ENCODE assay signal across 23 mouse cellular contexts in genomic region chr6:71153486-71153885, GRCm38 (mm10). TPM values are rescaled to one million over a fixed set of nuclear protein-coding genes. Genes with fewer than 3 reads are reported as not detected.
"Had no signal": no experiment of that assay in that cellular context is flagged by ENCODE, and none has a peak within 500 bp of the region (broad histone marks: within the 10 kb centered on the region; RNA-seq: fewer than 3 reads in every experiment).

No protein-coding gene starts in this region.

- H3K36me3 ChIP-seq: lung, embryonic 15.5 days; midbrain, embryonic 12.5 days; neural tube, embryonic 13.5 days; neural tube, embryonic 15.5 days had no signal

- H3K4me2 ChIP-seq: lung, embryonic 15.5 days; midbrain, embryonic 12.5 days; neural tube, embryonic 13.5 days; neural tube, embryonic 15.5 days had no signal

- H3K27me3 ChIP-seq: lung, embryonic 15.5 days; midbrain, embryonic 12.5 days; neural tube, embryonic 13.5 days; neural tube, embryonic 15.5 days had no signal

- H3K9ac ChIP-seq: liver, postnatal 0 days; lung, embryonic 15.5 days; midbrain, embryonic 12.5 days; neural tube, embryonic 13.5 days; neural tube, embryonic 15.5 days had no signal

- H3K4me3 ChIP-seq: lung, embryonic 15.5 days; megakaryocyte, embryonic 14.5 days; midbrain, embryonic 12.5 days; myocyte; neural tube, embryonic 13.5 days; neural tube, embryonic 15.5 days had no signal

- H3K27ac ChIP-seq: lung, embryonic 15.5 days; macrophage; midbrain, embryonic 12.5 days; neural tube, embryonic 13.5 days; neural tube, embryonic 15.5 days had no signal

- DNase-seq: liver, postnatal 0 days; lung, adult 2 months; lung, postnatal 14 days; lung, postnatal 36 days; midbrain, embryonic 14.5 days; retina, postnatal 1 day; right cerebral cortex, adult 18-20 months; right cerebral cortex, postnatal 25 days; right cerebral cortex, postnatal 4 days; spleen, adult 18-20 months; thymus, adult 18-20 months; thymus, postnatal 14 days; thymus, postnatal 36 days had no signal

- ATAC-seq: liver, postnatal 0 days; lung, postnatal 0 days; midbrain, embryonic 16.5 days had no signal

- H3K9me3 ChIP-seq: lung, embryonic 15.5 days; megakaryocyte, embryonic 14.5 days; midbrain, embryonic 12.5 days; neural tube, embryonic 13.5 days; neural tube, embryonic 15.5 days had no signal

- H3K4me1 ChIP-seq: lung, embryonic 15.5 days; midbrain, embryonic 12.5 days; neural tube, embryonic 13.5 days; neural tube, embryonic 15.5 days had no signal

RNA-seq across cellular contexts. Expression of gene Fabp1, which starts 46.1 kb away (rescaled TPM):
- polyA plus RNA-seq: macrophage; midbrain, embryonic 12.5 days; midbrain, embryonic 14.5 days; midbrain, embryonic 16.5 days; myocyte; neural tube, embryonic 11.5 days; neural tube, embryonic 15.5 days had no signal
